Mouse (Mus musculus): ENCODE measurements around the gene Sstr3.

GRCm38 (mm10) chr15:78494968-78495406 is 49.5 kb downstream of the Sstr3 start, which contains the start of gene Il2rb:
- TF ChIP-seq EP300 (IDR thresholded peaks at IDR 0.05) (no peak), CTCF (IDR thresholded peaks at IDR 0.05) (no peak)
